ENCODE assay signal across 17 mouse cellular contexts in the genomic region with DNA sequence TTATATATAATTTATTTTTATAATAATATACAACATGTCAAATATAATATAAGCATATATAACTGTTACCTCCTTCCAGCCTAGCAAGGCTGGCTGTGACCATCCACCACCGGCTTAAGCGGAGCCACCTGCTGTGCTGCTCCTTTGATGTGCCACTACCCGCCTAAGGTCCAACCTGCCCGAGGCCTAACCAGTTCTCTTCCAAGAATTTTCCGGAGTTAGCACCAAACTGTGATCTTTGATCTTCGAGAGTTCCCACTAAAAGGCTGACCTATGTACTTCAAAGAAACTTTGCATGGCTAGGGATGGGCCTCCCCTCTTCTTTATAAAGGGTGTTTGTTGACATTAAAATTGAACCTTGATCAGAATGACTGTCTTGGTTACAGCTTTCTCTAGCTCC. TPM values are rescaled to one million over a fixed set of nuclear protein-coding genes. Genes with fewer than 3 reads are reported as not detected.
"Had no signal": no experiment of that assay in that cellular context is flagged by ENCODE, and none has a peak within 500 bp of the region (broad histone marks: within the 10 kb centered on the region; RNA-seq: fewer than 3 reads in every experiment).

No protein-coding gene starts in this region.

- H3K27ac ChIP-seq: limb, embryonic 13.5 days; liver, embryonic 14.5 days; midbrain, embryonic 13.5 days had no signal

- H3K36me3 ChIP-seq: limb, embryonic 13.5 days; midbrain, embryonic 13.5 days had no signal

- H3K9me3 ChIP-seq: limb, embryonic 13.5 days had no signal

- H3K4me2 ChIP-seq: limb, embryonic 13.5 days; midbrain, embryonic 13.5 days had no signal

- DNase-seq: left cerebral cortex, postnatal 4 days; lung, adult 18-20 months; right cerebral cortex, adult 18-20 months; right cerebral cortex, postnatal 25 days; thymus, adult 2 months; thymus, postnatal 25 days had no signal

- H3K4me1 ChIP-seq: limb, embryonic 13.5 days; midbrain, embryonic 13.5 days had no signal

- ATAC-seq: midbrain, embryonic 13.5 days had no signal

- H3K9ac ChIP-seq: limb, embryonic 13.5 days; liver, embryonic 14.5 days; midbrain, embryonic 13.5 days had no signal

- H3K4me3 ChIP-seq: limb, embryonic 13.5 days; midbrain, embryonic 13.5 days had no signal

- H3K27me3 ChIP-seq: limb, embryonic 13.5 days; midbrain, embryonic 13.5 days had no signal

RNA-seq across cellular contexts. Expression of gene Maats1, which starts 7.5 kb away (rescaled TPM):
- polyA plus RNA-seq: liver, adult 2 months; stomach, embryonic 14.5 days had no signal

RNA-seq across cellular contexts. Expression of gene Gm21987, which starts 12.4 kb away (rescaled TPM):
- polyA plus RNA-seq: large intestine, adult 2 months; limb, embryonic 13.5 days; liver, adult 2 months; liver, embryonic 14.5 days; midbrain, embryonic 13.5 days; midbrain, postnatal 0 days; neural tube, embryonic 14.5 days; small intestine, adult 2 months; stomach, embryonic 14.5 days; thymus, adult 2 months; urinary bladder, adult 2 months had no signal

RNA-seq across cellular contexts. Expression of gene Nr1i2, which starts 39.8 kb away (rescaled TPM):
- polyA plus RNA-seq: limb, embryonic 13.5 days; lung, embryonic 16.5 days; midbrain, embryonic 13.5 days; midbrain, postnatal 0 days; neural tube, embryonic 14.5 days had no signal
